Mouse (Mus musculus): ENCODE results near the gene Pik3ip1. TPM values are rescaled to one million over a fixed set of nuclear protein-coding genes. Genes with fewer than 3 reads are reported as not detected.

Gene Pik3ip1
- polyA plus RNA-seq, 1 experiment from 2014 or later, result 18.7 TPM

- no peaks in the 10 kb centered on the region for H3K9me3 ChIP-seq (replicated peaks)
- H3K4me2 ChIP-seq, result peak overlapping the region; percentile 98
- ATAC-seq, result peak; percentile 99
- peaks cover 13% of the 10 kb centered on the region; the same call in 1 of the 2 replicates for H3K36me3 ChIP-seq (ENCODE audit: poor library complexity, severe bottlenecking)
- peaks cover 34% of the 10 kb centered on the region for H3K4me1 ChIP-seq
- H3K27ac ChIP-seq, result peak overlapping the region; percentile 31; the same call in 1 of the 2 replicates
- H3K9ac ChIP-seq, result peak overlapping the region; percentile 64
- H3K27me3 ChIP-seq, result no peaks in the 10 kb centered on the region
- peak overlapping the region; percentile 55 for H3K4me3 ChIP-seq
- under 1% methylated on average over 63 of the region's 75 CpGs for WGBS
These were observed 1.8 kb downstream of the Pik3ip1 start for GRCm38 (mm10) chr11:3331756-3332642.

GRCm38 (mm10) chr11:3333111-3333695 lies 3.0 kb downstream of the Pik3ip1 start:
- 90% methylated on average over 11 of the region's 11 CpGs for WGBS

GRCm38 (mm10) chr11:3334141-3334710 lies 4.0 kb downstream of the Pik3ip1 start:
- WGBS, result 90% methylated on average over 11 of the region's 11 CpGs
- peaks cover 44% of the 10 kb centered on the region for H3K4me1 ChIP-seq
- H3K36me3 ChIP-seq (ENCODE audit: poor library complexity, severe bottlenecking), result peaks cover 13% of the 10 kb centered on the region; the same call in 1 of the 2 replicates
- H3K27ac ChIP-seq, result no peak overlapping the region
- H3K27me3 ChIP-seq, result no peaks in the 10 kb centered on the region
- no peak overlapping the region for H3K4me3 ChIP-seq
- no peak overlapping the region for H3K4me2 ChIP-seq
- H3K9me3 ChIP-seq (replicated peaks), result no peaks in the 10 kb centered on the region
- ATAC-seq, result no peak
- no peak overlapping the region for H3K9ac ChIP-seq

More at GRCm38 (mm10) chr11:3333111-3333695, 3.0 kb downstream of the Pik3ip1 start:
- H3K36me3 ChIP-seq (ENCODE audit: poor library complexity, severe bottlenecking), result peaks cover 13% of the 10 kb centered on the region; the same call in 1 of the 2 replicates
- H3K4me3 ChIP-seq, result no peak overlapping the region
- no peak for ATAC-seq
- no peaks in the 10 kb centered on the region for H3K9me3 ChIP-seq (replicated peaks)
- H3K27me3 ChIP-seq, result no peaks in the 10 kb centered on the region
- H3K9ac ChIP-seq, result no peak overlapping the region
- H3K4me1 ChIP-seq, result peaks cover 44% of the 10 kb centered on the region
- no peak overlapping the region for H3K27ac ChIP-seq
- H3K4me2 ChIP-seq, result no peak overlapping the region

GRCm38 (mm10) chr11:3334711-3335316 lies 4.6 kb downstream of the Pik3ip1 start:
- Histone ChIP-seq H3K36me3 (ENCODE audit: poor library complexity, severe bottlenecking) (peaks cover 13% of the 10 kb centered on the region; the same call in 1 of the 2 replicates), H3K4me2 (no peak overlapping the region), H3K27ac (no peak overlapping the region), H3K4me3 (no peak overlapping the region), H3K9ac (no peak overlapping the region), H3K27me3 (no peaks in the 10 kb centered on the region), H3K4me1 (peaks cover 44% of the 10 kb centered on the region), H3K9me3 (replicated peaks) (no peaks in the 10 kb centered on the region)
- WGBS, result 50% methylated on average over 9 of the region's 9 CpGs
- ATAC-seq, result no peak

- Histone ChIP-seq H3K36me3 (ENCODE audit: poor library complexity, severe bottlenecking) (peaks cover 13% of the 10 kb centered on the region; the same call in 1 of the 2 replicates), H3K4me2 (no peak overlapping the region), H3K4me3 (no peak overlapping the region), H3K9ac (no peak overlapping the region), H3K9me3 (replicated peaks) (no peaks in the 10 kb centered on the region), H3K4me1 (peaks cover 38% of the 10 kb centered on the region), H3K27ac (no peak overlapping the region), H3K27me3 (no peaks in the 10 kb centered on the region)
- no peak for ATAC-seq
- 60% methylated on average over 11 of the region's 11 CpGs for WGBS
These were observed 5.5 kb downstream of the Pik3ip1 start for GRCm38 (mm10) chr11:3335651-3336216.

- H3K4me3 ChIP-seq, result no peak overlapping the region
- ATAC-seq, result no peak
- H3K27me3 ChIP-seq, result no peaks in the 10 kb centered on the region
- 68% methylated on average over 3 of the region's 3 CpGs for WGBS
- H3K9me3 ChIP-seq (replicated peaks), result no peaks in the 10 kb centered on the region
- peaks cover 18% of the 10 kb centered on the region for H3K36me3 ChIP-seq (ENCODE audit: poor library complexity, severe bottlenecking)
- no peak overlapping the region for H3K4me2 ChIP-seq
- no peak overlapping the region for H3K9ac ChIP-seq
- no peak overlapping the region for H3K27ac ChIP-seq
- H3K4me1 ChIP-seq, result peaks cover 30% of the 10 kb centered on the region
These were observed 6.4 kb downstream of the Pik3ip1 start for GRCm38 (mm10) chr11:3336602-3337001.

GRCm38 (mm10) chr11:3337173-3337955 lies 7.2 kb downstream of the Pik3ip1 start:
- Histone ChIP-seq H3K4me2 (peak overlapping the region; percentile 9; the same call in 1 of the 2 replicates), H3K27ac (peak overlapping the region; percentile 72), H3K9ac (peak overlapping the region; percentile 41), H3K4me3 (no peak overlapping the region), H3K27me3 (no peaks in the 10 kb centered on the region), H3K9me3 (replicated peaks) (no peaks in the 10 kb centered on the region), H3K36me3 (ENCODE audit: poor library complexity, severe bottlenecking) (peaks cover 24% of the 10 kb centered on the region), H3K4me1 (peaks cover 24% of the 10 kb centered on the region)
- WGBS, result 4% methylated on average over 12 of the region's 12 CpGs
- ATAC-seq, result peak; percentile 55

- H3K4me2 ChIP-seq, result no peak overlapping the region
- H3K27me3 ChIP-seq, result no peaks in the 10 kb centered on the region
- peaks cover 18% of the 10 kb centered on the region for H3K4me1 ChIP-seq
- 45% methylated on average over 5 of the region's 5 CpGs for WGBS
- H3K9ac ChIP-seq, result 0 out of 2 replicates have a peak overlapping the region, but pooled peaks have one; percentile 41
- no peaks in the 10 kb centered on the region for H3K9me3 ChIP-seq (replicated peaks)
- no peak for ATAC-seq
- peak overlapping the region; percentile 72 for H3K27ac ChIP-seq
- peaks cover 30% of the 10 kb centered on the region for H3K36me3 ChIP-seq (ENCODE audit: poor library complexity, severe bottlenecking)
- no peak overlapping the region for H3K4me3 ChIP-seq
These were observed 7.8 kb downstream of the Pik3ip1 start for GRCm38 (mm10) chr11:3337961-3338360.

- Histone ChIP-seq H3K9me3 (replicated peaks) (no peaks in the 10 kb centered on the region), H3K4me1 (peaks cover 15% of the 10 kb centered on the region), H3K27ac (no peak overlapping the region)
These were observed 11.3 kb downstream of the Pik3ip1 start for GRCm38 (mm10) chr11:3341476-3341875.

GRCm38 (mm10) chr11:3344916-3345315 lies 14.7 kb downstream of the Pik3ip1 start:
- Histone ChIP-seq H3K9ac (no peak overlapping the region), H3K27ac (no peak overlapping the region), H3K9me3 (replicated peaks) (no peaks in the 10 kb centered on the region), H3K4me1 (peaks cover 14% of the 10 kb centered on the region; the same call in 1 of the 2 replicates), H3K4me2 (no peak overlapping the region), H3K36me3 (ENCODE audit: poor library complexity, severe bottlenecking) (peaks cover 70% of the 10 kb centered on the region), H3K27me3 (no peaks in the 10 kb centered on the region), H3K4me3 (no peak overlapping the region)
- WGBS, result 98% methylated on average over 3 of the region's 3 CpGs
- ATAC-seq, result no peak

More at GRCm38 (mm10) chr11:3341476-3341875, 11.3 kb downstream of the Pik3ip1 start:
- H3K9ac ChIP-seq, result no peak overlapping the region
- H3K4me3 ChIP-seq, result no peak overlapping the region
- no peak overlapping the region for H3K4me2 ChIP-seq
- ATAC-seq, result no peak
- no peaks in the 10 kb centered on the region for H3K27me3 ChIP-seq
- peaks cover 52% of the 10 kb centered on the region for H3K36me3 ChIP-seq (ENCODE audit: poor library complexity, severe bottlenecking)
- WGBS, result 84% methylated on average over 5 of the region's 5 CpGs

- Histone ChIP-seq H3K9me3 (replicated peaks) (no peaks in the 10 kb centered on the region), H3K4me2 (no peak overlapping the region), H3K9ac (no peak overlapping the region), H3K4me1 (peaks cover 14% of the 10 kb centered on the region; the same call in 1 of the 2 replicates), H3K27ac (no peak overlapping the region), H3K36me3 (ENCODE audit: poor library complexity, severe bottlenecking) (peaks cover 80% of the 10 kb centered on the region), H3K27me3 (no peaks in the 10 kb centered on the region), H3K4me3 (no peak overlapping the region)
- ATAC-seq, result no peak
- WGBS, result 94% methylated on average over 7 of the region's 7 CpGs
These were observed 16.1 kb downstream of the Pik3ip1 start for GRCm38 (mm10) chr11:3346351-3346750.

All from forebrain, embryonic 13.5 days (tissue).